Mouse (Mus musculus) common myeloid progenitor, adult 5-6 weeks (primary cell): Measurements from ENCODE around the gene Junb. TPM values are rescaled to one million over a fixed set of nuclear protein-coding genes. Genes with fewer than 3 reads are reported as not detected.

Experiments used
- ATAC-seq: replicated peaks from 2 replicates; pipeline ENCODE4 v1.8.0; 2016; ENCODE audit warnings: low read depth, mild to moderate bottlenecking, moderate TSS enrichment, inconsistent platforms; ENCODE audit not compliant: poor library complexity, severe bottlenecking
- total RNA-seq: library from RNA; stranded (forward); fragments of 200-1000, 187-1606 nt; gene quantifications from 2 replicates; pipeline ENCODE4 v1.2.3, GENCODE M21; 2017

Junb gene
- total RNA-seq, 1 experiment from 2014 or later = 102 TPM

DNA sequence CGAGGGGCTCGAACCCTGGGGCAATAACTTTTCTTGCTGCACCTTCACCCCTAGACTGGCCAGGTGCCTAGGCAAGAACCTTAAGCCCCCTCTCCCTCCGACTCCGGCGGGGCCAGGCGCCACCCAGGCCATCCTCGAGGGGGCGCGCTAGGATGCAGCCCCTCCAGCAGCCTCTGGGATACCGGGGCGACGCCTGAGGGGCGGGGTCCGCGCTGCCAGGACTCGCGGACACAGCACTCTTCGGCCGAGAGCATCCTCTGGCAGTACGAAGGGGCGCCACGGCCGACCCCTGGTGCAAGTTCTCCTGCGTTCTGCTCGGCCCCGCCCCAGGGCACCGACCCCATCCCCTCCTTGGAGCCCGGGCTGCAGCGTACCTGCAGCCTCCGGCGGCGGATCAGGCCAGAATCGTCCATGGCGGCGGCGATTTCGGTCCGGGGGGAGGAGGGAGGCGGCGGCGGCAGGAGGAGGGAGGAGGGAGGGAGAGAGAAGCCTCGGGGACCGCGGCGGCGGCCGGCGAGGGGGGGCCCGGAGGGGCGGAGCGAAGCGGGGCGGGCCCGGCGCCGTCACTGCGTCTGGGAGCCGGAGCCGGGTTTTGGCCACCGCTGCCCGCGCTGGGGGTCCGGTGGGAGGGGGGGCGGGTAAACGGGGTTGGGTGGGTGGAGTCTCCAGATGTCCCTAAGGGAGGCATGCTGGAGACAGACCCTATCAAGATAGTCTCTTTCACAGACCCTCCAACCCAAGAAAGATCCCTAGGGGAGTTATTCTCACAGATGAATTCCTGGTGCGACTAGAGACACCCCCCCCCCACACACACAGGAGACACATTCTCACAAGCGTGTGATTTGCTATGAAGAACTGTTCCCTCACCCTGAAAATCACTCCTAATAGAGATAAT is 32.6 kb downstream of the Junb start:
- ATAC-seq = 0 out of 2 replicates have a peak, but pooled peaks have one; percentile 23

GRCm38 (mm10) chr8:84945235-84945632 is 33.3 kb downstream of the Junb start:
- ATAC-seq = no peak

DNA sequence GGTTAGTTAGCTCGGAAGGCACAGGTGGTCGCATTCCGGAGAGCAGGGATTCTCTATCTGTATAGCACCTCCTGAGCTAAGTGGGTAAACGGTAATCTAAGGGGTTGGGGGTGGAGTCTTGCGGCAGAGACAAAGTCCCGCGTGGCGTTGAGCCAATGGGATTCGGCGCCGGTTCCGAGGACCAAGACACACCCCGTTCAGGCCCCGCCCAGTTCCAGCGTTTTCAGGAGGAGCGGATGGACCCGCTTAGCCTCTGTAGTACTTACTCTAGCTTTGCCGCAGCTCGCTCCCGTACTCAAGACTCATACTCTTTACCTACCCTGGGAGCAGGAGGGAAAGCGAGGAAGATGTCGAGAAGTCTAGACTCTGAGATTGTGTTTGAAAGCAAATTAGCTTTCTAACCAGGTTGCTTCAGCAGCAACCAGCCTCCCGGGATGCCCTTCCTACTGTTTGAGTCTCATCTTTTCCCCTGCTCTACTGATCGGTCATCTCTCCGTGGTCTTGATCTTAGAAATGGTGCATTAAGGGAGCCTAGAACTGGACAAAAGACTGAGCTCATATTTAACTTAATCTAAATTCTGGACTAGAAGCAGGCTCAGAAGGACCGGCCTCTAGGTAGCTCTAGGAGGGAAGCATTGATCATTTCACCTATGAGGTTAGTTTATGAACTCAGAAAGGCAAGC is 33.9 kb downstream of the Junb start:
- ATAC-seq = peak; percentile 70

- ATAC-seq = no peak
Observed at GRCm38 (mm10) chr8:84943699-84944098, 34.8 kb downstream of the Junb start.

DNA sequence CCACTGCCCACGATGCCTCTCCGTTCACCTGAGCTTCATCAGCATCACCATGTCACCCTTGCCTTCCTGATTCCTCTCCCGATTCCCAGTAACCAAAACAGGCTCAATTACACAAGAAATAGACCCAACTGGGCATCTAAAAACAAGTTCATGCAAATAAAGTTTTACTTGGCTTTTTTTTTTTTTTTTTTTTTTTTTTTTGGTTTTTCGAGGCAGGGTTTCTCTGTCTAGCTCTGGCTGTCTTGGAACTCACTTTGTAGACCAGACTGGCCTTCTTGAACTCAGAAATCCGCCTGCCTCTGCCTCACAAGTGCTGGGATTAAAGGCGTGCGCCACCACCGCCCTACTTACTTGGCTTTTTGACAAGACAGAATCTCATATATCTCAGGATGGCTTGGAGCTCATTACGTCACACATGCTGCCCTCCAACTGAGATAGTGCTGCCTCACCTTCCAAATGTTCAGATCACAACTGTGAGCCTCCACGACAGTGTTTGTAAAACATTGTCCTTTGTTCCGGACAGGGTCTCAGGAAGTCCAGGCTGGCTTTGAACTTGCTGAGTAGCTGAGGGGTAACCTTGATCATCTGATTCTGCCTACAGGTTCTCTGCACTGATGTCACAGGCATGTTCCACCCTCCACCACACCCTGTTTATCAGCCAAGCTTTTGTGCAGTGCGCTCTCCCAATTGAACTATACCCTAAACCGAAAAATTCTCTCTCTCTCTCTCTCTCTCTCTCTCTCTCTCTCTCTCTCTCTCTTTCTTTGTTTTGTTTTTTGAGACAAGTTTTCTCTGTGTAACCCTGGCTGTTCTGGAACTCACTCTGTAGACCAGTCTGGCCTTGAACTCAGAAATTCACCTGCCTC is 40.7 kb downstream of the Junb start:
- ATAC-seq = no peak

- peak; percentile 81 for ATAC-seq
Observed at GRCm38 (mm10) chr8:84936962-84937546, 41.5 kb downstream of the Junb start, which contains the start of gene Mast1. Gene Mast1 (minus strand): TSS chr8:84937359.

DNA sequence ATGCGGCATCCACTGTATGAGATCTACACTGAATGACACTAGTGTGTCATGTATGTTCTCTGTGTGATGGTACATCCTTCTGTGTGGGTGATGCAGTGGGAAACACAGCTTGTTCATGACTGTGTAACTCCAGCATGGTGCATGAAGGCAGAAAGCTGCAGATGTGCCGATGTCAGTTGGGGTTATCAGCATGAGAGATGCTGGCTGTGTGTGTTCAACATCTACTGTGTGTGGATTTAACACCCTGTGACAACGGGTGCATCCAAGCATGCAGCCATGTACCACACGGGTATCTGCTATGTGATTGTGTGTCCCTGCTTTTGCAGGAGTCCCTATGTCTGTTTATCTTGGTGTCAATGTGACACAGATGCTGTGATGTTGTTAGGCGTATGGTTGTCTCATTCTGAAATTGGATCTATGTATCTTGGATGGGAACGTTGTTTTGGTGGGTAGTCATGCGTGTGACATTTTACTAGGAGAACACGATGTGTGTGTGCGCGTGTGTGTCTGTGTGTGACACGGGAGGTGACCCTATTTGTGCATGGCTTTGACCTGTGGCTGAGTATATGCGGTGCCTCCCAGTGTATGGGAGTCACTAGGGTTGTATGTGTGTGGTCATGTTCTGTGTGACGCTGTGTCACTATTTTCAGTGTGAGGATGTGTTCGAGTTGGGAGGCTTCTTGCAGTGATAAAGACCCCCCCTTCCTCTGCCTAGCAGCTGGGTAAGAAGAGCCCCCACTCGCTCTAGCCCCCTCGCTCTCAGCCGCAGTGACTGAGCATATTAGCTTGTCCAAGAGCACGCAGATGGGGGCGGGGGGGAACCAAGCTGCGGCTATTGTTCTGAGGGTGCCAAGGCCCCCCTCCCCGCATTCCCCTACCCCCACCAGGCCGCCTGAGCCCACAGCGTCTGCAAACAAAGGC is 42.2 kb downstream of the Junb start:
- ATAC-seq = no peak

DNA sequence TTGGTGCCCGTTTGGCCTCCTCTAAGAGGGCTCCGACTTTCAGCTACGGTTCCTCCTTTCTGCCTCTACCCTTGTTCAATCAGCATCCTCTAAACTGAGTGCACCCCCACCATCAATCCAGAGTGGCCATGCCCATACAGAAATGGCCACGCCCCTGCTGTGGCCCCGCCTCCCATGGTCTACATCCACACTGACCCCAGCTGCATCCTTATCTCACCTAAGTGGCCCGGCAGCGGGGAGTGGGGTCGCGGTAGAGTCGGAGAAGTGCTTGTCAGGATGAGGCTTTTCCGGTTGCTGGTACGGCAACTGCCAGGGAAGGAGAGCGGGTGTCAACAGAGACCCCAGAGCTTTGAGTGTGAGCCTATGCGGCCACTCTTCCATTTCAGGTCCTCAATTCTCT is 43.0 kb downstream of the Junb start:
- ATAC-seq = peak; percentile 35

- ATAC-seq = no peak
Observed at GRCm38 (mm10) chr8:84934860-84935259, 43.7 kb downstream of the Junb start.

DNA sequence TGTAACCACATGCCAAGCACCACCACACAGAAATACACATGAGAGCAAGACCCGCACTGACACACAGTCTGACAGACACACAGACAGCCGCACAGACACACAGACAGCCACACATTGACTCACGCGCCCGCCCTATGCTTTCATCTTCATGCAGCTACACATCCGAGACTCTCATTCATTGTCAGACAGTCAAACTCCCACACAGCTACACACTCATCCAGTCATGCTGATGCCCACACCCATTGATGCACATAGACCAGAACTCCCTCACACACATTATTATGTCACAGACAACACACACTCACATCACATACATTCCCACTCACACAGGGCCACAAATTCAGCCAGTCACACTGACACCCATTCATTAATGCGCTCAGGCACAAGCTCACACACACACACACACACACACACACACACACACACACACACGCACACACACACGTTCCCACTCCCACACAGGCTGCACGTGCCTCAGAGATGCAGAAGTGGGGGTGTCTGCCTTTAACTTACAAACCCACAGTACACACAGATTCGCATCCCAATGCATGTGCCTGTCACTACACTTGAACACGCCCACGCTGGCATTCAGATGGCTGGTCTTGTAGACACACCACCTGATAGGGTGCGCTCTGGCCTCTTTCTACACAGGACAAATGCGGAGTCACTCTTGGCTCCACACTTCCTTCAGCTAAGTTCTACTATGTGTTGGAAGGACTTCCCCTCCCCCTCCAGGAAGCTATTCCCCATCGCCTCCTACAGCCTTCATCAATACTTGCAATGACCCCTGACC is 44.6 kb downstream of the Junb start:
- ATAC-seq = no peak

DNA sequence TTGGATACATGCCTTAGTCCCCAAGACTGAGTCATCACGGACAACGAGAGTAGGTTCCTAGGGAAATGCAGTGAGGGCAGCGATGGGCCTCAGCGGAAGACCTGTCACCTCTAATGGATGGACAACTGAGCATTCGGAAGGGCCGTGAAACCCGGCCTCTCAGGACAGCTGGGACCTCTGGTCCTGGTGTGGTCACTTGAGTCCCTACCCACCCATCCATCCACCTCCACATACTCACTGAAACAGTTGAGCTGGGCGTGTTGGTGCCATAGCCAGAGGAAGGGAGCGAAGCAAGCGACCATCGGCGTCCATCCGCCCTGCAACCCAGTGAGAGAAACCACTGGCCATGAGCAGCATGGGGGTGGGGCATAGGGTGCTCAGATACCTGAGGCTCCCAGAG is 47.9 kb downstream of the Junb start:
- no peak for ATAC-seq

GRCm38 (mm10) chr8:84928456-84929306 is 49.8 kb downstream of the Junb start:
- peak; percentile 79; the same call in 1 of the 2 replicates for ATAC-seq

DNA sequence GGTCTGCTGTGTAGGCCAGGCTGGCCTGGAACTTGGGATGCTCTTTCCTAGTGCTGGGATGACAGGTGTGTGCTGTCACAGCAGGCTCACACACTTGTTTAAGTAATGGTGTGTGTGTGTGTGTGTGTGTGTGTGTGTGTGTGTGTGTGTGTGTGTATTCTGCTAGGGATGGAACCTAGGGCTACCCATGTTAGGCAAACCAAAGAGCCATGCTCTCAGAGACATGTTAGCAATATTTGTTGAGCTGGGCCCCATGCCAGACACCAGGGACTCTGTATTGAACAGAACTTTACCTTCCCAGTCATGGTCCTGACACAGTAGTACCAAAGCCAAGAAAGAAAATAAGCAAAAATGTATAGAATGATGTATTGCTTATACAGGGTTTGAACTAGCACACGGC is 51.0 kb downstream of the Junb start:
- ATAC-seq = no peak

- 0 out of 2 replicates have a peak, but pooled peaks have one; percentile 23 for ATAC-seq
Observed at GRCm38 (mm10) chr8:84925557-84925956, 53.0 kb downstream of the Junb start.
